Mouse (Mus musculus): ENCODE measurements around the gene Syne1.

The Syne1 gene

DNA sequence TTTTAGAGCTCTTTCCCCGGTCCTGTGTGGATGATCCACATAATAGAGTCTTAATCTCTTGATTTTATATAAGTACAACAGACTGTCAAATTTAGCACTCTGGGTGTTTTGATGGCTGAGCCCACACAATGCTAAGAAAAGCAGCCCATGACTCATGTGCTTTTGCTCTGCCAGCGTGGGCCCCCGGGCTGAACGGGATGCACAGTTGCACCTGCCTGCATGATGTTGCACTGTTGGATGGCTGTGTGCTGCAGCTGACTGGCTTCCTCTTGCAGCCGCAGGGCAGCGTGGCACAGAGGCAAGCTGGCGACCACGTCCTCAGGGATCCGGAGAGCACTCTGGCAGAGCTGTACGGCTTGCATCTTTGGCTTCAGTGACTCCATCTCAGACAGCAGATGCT, 347.4 kb downstream of the Syne1 start:
- DNase-seq (ENCODE audit: low spot score in 2 of 2) = no peak

DNA sequence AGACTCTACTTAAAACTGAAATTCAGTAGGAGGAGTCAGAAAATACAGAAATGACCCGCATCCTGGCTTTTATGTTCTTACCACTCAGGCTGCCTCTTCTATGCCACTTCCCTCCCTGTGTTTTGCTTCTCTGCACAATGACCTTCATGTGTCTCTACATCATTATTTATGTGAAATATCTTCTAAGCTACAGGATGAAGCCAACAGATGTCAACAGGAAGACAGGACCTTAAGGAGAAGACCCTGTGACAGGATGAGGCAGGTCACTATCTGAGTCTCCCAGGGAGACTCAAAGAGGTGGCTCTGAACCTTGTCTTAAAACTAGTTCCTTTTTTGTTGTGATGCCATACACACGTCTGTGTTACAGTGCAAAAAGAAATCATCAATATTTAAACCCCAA, 353.9 kb downstream of the Syne1 start:
- DNase-seq (ENCODE audit: low spot score in 2 of 2) = no peak

DNA sequence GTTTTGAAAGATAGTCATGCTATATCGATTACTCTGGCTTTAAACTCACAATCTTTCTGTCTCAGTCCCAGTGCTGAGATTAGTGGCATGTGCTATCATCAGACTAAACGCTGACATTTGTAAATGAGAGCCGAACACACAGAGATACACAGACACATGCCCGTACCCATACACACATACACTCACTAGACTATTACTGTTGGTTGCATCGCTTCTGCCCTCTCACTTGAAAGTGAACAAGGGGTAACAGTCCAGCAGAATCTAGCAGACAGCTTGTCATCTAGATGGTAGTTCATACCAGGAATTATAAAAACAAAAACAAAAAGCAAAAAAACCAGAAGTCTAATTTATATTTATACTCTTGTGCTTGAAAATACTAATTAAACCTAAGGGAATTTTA, 355.0 kb downstream of the Syne1 start:
- DNase-seq (ENCODE audit: low spot score in 2 of 2) = no peak

DNA sequence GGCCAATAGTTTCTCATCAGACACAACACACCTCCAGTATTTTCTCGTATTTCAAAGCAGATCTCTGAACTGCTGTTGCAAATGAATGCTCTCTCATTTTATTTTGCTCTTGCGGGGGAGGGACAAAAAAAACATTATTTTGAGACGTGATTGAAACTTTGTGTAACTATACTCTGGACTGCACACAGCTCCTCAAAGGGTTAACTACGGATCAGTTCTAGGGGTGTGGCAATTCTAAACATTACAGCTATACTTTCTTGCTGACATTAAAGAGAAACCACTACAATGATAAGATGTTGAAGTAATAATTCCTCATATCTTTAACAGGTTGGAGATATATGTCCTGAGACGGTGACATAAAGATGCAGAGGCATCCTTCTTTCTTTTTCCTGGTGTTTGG, 356.0 kb downstream of the Syne1 start:
- no peak for DNase-seq (ENCODE audit: low spot score in 2 of 2)

DNA sequence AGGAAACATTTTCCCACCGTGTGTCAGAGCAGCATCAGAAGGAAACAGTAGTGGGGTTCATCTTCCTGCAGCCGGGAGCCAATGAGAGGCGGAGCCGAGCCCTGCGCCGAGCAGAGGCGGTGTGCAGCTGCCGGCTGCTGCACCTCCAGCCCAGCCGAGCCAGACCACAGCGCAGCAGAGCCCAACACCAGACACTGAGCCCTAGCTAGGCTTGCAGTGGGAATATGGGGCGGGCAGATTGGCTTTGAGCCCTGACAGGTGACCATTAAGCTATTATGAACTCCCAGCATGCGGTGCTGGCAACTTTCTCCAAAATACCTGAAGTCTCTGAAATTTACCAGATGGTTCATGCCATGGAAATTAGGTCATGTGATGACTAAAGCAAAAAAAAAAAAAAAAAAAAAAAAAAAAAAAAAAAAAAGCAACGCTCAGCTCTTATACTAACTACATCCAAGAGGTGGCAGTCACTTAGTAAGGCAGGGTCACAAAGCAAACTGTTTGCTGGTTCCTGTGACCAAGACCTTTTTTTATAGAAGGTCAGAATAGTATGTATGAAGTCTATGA, 356.5 kb downstream of the Syne1 start:
- DNase-seq (ENCODE audit: low spot score in 2 of 2) = peak; percentile 67 to 71

DNA sequence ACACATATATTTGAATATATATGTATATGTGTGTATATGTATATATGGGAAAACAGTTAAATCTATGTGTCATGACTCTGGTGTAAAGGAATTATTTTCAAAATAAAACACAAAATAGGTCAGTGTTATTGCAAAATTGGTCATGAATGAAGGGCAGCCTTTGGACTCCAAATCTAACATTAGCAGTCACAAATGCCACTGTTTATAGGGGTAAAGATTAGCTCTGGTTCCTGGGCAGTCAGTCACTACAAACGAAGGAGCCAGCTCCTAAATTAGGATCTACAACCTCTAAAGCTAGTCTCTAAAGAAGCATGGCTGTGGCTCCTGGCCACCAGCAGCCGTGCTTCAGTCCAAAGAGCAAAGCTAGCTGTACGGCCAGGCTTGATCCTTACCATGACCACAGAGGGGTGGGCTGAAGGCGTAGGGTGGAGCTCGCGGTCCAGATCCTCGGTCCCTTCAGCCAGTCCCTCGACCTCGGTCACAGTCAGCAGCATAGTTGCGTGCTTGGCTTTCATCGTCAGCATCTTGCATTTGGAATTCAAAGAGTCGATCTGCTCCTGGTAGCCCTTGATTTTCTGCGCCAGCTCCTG, 357.1 kb downstream of the Syne1 start:
- no peak for DNase-seq (ENCODE audit: low spot score in 2 of 2)

DNA sequence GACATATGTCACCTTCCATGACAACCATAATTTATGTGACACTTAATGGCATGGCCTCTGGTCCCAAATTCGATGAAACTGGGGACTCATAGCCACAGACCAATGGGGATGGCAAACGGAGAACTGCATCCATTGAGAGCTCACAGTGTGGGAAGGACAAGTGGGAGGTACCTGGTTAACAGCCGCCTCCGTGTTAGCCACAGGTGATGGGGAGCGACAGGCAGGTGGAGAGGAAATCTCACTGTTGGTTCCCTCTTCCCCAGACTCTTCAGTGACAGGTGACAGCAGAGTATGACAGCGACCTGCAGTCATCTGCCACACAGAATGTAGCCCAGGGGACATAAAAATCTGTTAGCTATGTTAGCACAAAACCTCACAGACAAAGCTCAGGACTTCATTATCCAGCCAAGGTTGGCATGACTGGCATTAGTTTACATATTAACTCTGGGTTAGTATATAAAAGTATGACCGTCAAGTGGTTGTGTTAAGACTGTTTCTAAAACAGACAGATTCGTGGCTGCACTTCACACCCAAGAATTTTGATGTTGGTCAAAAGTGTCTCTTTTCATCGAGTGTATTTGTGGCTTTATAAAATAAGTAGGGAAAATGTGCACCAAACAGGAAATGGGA, 358.3 kb downstream of the Syne1 start:
- DNase-seq (ENCODE audit: low spot score in 2 of 2) = no peak

DNA sequence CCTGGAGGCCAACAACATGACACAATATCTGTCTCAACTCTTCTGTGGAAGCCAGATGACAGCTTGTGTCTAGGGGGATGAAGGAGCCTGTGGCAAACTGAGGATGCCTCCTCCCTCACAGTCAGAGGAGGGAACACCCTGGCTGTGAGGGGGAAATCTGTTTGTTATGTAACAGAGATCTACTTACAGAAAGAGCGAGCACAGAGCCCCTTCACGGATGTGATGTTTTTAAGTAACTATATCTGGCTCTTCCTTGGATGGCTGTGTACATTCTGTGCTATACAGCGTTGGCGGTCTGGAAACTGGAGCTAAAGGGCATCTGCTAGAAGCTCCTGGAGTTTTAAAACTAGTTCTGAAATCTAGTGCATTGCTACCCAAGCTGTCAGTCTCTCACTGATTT, 360.5 kb downstream of the Syne1 start:
- DNase-seq (ENCODE audit: low spot score in 2 of 2) = no peak

DNA sequence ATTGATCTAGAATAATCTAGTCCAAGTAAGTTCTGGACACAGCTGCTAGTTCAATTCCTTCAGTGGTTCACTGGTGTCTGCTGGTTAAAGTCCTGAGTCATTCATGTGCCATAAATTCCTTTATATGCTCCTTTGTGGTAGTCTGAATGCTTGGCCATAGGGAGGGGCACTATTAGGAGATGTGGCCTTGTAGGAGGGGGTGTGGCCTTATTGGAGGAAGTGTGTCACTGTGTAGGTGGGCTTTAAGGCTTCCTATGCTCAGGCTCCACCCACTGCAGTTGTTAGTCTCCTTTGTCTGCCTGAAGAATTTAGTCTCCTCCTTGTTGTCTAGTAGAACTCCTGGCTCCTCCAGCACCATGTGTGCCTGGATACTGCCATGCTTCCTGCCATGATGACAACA, 362.4 kb downstream of the Syne1 start:
- DNase-seq (ENCODE audit: low spot score in 2 of 2) = no peak

DNA sequence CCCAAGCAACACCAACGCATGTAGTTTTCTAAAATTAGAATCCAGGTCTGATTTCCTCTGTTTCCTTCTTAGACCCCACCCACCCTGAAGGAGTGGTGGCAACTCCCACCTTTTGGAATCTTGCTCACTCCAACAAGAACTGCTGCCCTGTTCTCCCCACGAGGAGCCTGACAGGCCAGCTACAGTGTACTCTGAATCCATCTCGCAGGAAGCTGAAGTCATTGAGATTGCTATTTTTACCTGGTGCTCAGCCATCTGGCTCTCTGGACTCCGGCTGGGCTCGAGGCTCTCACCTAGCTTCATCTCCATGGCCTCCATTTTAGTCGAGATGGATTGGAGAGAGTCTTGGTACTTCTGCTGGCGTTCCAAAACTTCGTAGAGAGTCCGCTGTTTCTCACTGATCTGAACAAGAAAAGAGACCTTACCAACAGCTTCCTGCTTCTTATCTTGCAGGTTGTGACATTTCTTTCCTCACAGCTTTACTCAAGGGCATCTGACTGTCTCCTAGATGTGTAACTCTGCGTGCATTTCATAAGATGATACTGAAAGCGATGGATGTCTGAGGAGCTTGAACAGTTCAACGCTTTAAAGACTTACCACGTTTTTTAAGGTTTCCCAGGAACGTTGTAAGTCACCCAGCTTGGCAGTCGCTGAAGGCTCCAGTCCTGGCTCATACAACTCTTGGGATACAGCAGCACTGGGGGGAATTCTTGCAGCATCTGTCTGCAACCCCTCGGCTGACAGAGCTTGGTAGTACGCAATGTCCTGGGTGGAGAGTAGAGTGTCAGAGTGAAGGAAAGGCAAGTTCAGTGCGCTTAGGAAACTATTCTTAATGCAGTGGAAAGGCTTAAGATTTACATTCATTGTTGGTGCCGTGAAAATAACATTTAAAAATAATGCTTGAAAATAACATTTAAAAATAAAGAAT, 365.9 kb downstream of the Syne1 start:
- DNase-seq (ENCODE audit: low spot score in 2 of 2) = no peak

DNA sequence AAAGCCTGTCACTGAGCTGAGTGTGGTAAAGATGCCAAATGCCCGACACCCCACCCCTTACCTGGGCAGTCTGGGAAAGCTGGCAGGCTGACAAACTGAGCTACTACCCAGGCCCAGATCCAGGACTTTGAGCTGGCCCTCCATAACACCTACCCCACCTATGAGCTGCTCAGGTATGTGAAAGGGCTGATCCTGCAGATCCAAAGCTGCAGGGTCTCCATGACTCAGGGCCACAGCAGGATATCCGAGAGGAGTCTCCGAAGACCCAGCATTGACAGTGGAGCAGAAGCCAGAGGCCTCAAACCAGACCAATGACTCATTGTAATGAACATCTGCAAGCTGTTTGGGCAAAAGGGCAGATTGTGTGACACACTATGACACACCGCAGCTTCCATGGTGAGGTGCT, 369.5 kb downstream of the Syne1 start:
- DNase-seq (ENCODE audit: low spot score in 2 of 2) = no peak

DNA sequence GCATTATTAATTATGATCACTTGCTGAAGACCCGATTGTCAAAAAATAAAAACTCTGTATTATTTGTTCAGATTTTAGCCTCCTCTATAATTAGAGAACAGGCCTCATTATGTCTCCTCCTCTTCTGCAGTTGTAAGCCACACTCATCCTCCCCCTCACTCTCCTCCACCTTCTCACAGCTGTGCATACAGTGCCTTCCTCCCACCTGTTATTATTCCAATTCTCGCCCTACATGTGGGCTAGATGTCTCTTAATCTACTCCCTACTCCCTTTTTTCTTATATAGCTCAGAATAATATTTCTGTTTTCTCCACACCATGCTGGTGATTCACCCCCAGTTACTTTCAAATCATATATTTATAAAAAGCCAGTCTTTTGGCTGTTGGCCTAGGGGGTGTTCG, 371.4 kb downstream of the Syne1 start:
- no peak for DNase-seq (ENCODE audit: low spot score in 2 of 2)

DNA sequence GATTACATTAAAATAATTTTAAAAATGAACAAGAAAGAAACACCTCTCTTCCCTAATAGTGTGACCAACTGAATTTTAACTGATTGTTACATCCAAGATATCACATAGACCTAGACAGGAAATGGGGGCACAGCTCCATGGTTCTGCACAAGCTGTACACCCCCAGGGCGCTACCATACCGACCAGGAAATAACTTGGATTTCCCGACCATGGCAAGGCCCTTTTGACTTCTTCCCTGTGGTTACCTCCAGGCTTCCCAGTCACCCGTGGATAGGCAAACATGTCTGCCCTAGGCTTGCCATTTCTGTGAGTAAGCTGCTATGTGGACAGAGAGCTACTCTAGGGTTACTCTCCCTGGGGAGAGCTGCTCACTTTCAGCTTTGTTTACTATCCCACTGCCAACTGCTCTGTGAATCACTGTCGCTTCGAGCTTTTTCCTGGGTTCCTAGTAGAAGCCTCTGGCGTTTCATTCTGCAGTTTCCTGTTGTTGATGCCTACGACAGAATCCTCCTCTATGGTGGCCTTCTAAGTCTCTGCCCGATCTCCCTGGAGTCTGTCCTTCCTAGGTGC, 373.8 kb downstream of the Syne1 start:
- DNase-seq (ENCODE audit: low spot score in 2 of 2) = no peak

DNA sequence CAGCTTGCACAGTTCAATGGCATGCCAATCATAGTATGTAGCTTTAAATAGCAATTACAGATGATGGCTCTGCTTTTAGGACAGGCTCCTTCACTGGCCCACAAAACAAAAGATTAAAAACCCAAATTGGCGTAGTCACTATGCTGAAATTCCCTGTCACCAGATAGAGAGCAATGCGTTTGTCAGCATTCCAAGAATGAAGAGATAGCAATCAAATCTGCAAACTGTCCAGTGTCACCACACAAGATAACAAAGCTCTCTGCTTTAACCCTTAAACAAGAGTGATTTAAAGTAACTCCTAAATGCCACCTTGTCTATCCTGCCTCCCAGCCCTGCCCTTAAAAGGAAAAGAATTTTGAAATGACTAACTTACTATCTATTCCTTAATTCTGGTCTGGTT, 374.9 kb downstream of the Syne1 start:
- no peak for DNase-seq (ENCODE audit: low spot score in 2 of 2)

DNA sequence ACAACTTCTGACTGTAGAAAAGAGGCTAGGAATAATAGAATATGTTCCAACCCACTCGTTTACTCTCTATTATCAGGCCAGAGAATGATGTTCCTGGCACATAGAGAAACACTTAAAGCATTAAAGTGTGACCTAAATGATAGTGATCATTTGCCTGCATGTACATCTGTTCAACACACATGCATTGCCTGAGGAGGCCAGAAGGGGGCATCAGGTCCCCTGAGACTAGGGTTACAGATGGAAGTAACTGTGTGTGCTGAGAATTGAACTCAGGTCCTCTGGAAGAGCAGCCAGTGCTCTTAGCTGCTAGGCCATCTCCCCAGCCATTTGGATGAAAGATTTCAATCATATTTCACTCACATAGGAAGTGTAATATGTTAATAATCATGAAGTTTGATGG, 380.9 kb downstream of the Syne1 start:
- no peak for DNase-seq (ENCODE audit: low spot score in 2 of 2)

DNA sequence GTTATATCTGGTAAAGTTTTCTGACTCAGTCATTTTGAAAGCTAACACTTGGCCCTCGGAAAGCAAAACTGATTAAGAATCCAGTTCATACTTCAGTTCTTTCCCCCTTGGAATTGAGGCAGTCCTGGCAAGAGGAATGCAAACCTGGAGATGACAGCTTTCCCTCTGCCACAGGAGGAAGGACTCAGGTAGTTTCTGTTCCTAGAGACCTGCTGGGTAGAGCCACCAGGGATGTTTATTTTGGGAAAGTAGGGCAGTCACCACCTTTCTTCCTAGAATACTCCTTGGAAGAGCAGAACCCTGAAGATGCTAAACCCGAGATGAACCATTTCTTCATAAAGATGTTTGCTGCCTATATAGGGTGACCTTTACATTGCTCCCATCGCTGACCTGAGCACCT, 383.8 kb downstream of the Syne1 start:
- DNase-seq (ENCODE audit: low spot score in 2 of 2) = no peak

DNA sequence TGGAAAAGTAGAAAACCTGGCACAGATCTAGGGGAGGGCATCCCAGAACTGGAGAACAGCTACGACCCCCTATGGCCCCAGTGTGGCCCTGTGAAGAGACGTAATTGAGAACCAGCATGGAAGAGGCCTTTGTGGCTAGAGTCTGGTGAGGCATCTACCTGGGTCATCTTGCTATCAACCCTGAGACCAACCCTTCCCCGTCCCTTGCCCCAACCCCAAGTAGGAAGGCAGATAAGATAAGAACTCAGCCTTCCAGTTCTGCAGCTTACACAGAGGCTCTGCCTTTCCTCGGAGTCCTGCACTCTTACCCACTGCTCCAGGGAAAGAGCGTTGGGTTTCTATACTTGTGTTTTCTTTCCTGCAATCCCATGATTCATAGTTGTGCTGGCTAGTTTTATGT, 385.8 kb downstream of the Syne1 start:
- DNase-seq (ENCODE audit: low spot score in 2 of 2) = no peak

DNA sequence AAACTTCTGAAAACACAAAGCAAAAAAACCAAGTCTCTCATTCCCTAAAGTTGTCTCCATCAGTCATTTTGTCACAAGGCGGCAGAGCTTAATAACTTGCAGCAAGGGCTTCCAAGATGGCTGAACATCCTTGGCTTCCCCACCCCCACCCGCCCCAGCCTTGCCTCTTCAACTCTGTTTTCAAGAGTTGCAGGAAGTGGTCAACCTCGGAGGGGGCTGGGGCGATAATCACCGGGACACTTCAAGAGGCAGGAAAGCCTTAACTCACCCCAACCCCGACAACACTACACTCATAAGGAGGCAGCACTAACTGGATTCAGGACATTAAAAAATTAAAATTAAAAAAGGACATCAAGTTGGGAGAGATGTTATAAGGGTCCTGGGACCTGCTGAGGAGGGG, 387.5 kb downstream of the Syne1 start:
- no peak for DNase-seq (ENCODE audit: low spot score in 2 of 2)

DNA sequence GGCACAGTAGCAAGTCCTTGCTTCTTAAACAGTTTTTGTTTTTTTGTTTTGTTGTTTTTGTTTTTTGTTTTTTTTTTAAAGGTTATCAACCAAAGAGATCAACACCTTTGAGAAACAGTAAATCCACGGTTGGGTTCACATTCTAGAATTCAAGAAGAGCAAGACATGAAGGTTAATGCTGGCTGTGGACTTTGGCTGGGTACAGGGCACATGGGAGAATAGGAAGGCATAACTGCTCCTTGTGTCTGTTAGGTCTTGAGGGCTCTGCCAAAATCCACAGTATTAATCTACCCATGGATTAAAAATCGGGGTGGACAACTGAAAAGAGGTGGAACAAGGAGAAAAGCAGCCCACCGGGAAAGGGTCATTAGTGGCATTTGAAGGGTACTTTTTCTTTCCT, 388.0 kb downstream of the Syne1 start:
- DNase-seq (ENCODE audit: low spot score in 2 of 2) = no peak

DNA sequence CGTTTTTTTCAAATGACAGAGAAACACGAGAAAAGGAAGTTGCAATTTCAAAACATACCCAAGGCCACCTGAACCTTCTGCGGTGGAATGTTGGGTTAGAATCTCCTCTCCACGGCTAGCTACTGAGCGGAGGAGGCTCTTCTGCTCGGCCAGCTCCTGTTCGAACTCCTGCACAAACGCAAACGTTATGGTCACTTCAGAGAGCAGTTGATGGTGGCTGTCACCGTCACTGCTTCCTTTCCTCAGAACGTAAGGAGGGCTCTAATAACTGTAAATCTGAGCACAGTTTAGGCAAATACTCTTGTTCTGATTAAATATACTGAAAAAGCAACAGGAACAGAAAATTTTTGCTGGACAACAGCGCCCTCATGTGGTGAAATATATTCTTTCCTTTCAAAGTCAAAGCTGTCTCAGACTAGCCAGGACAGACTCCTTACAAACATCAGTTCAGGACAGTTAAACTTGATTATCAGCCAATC, 389.8 kb downstream of the Syne1 start:
- DNase-seq (ENCODE audit: low spot score in 2 of 2) = no peak

DNA sequence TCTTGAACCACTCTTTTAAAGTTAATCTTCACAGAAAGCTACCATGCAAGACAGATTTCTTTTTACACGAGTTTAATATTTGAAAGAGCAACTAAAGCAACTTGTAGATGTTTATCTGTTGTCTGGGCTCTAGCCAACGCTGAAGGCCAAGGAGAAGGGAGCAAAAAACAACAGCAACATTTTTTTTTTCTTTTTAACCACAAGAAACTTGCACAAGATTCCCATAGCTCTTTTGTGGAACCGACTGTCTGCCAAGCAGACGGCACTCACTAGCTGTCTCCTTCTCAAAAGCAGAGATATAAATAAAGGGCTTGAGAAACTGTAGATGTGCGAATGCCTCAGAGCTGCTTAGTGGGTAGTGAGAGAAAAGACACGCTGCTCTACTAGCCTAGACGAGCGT, 391.6 kb downstream of the Syne1 start:
- DNase-seq (ENCODE audit: low spot score in 2 of 2) = no peak

DNA sequence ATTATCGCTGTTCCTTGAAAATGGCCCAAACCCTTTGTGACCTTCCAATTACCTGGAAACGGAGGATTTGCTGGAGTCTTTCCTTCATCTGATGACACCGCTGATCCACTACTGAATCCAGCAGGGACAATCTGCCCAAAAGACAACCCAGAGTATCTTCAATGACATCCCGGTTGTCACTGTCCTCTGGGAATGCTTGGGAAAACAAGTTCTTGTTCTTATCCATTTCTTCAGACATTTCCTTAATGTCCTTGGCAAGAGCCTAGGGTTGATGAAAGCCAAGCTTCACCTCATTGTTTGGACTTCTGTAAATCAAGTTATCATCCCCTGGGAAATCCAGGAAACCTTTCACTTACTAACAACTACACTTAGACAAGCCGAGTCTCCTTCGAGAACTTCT, 398.2 kb downstream of the Syne1 start:
- no peak for DNase-seq (ENCODE audit: low spot score in 2 of 2)

All from urinary bladder, postnatal 4 days (tissue).